Mouse (Mus musculus): ENCODE measurements around the gene Lyrm4. TPM values are rescaled to one million over a fixed set of nuclear protein-coding genes. Genes with fewer than 3 reads are reported as not detected.

Gene Lyrm4
- polyA plus RNA-seq, 1 experiment from 2014 or later, result 46.4 TPM

DNA sequence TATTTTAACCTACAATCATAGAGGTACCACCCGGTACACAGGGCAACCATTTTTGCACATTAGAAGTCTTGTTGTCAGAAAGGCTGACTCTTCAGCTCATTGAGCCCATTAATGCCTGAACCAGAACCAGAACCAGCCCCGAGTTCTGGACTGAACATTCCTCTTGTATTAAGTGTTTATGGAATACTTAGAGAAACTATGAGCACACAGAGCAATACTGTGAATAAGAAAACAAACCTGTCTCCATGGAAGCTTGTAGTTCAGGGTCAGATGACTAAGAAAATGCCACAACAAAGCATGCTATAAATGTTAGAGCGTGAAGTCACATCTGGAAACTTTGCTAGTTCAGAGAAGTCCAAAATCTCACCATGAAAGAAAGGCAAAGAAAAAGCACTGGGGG is 35.7 kb downstream of the Lyrm4 start:
- Histone ChIP-seq H3K9me3 (ENCODE audit: control insufficient read depth, low read length) (no peaks in the 10 kb centered on the region), H3K27ac (ENCODE audit: low read depth, low read length) (no peak overlapping the region), H3K27me3 (ENCODE audit: control insufficient read depth, insufficient read depth, low read length) (no peaks in the 10 kb centered on the region), H3K4me2 (ENCODE audit: low read depth, low read length) (no peak overlapping the region), H3K4me1 (ENCODE audit: control insufficient read depth, insufficient read depth, low read length) (no peaks in the 10 kb centered on the region), H3K4me3 (ENCODE audit: low read depth, low read length) (no peak overlapping the region), H3K9ac (replicated peaks; ENCODE audit: low read depth, low read length) (no peak overlapping the region), H3K36me3 (ENCODE audit: control insufficient read depth, insufficient read depth, low read length) (no peaks in the 10 kb centered on the region)
- WGBS, result 94% methylated on average over 3 of the region's 3 CpGs
- no peak for ATAC-seq (ENCODE audit: low read depth)

DNA sequence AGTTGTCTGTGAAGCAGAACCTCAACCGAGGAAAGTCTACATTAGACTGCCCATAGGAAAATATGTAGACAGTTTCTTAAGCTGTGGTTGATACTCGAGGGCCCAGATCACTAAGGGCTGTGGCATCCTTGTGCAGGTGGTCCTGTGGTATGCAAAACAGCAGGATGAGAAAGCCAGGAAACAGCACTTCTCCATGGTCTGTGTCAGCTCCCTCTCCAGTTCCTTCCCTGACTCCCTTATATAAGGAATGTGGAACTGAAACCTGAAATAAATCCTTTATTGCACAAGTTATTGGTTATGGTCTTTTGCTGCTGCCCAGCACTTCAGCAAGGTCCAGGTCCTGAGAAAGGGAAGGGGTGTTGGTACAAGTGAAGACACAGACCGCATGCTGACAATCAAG is 42.8 kb downstream of the Lyrm4 start:
- WGBS, result 87% methylated on average over 3 of the region's 3 CpGs
- ATAC-seq (ENCODE audit: low read depth), result no peak
- Histone ChIP-seq H3K9ac (replicated peaks; ENCODE audit: low read depth, low read length) (no peak overlapping the region), H3K4me3 (ENCODE audit: low read depth, low read length) (no peak overlapping the region), H3K9me3 (ENCODE audit: control insufficient read depth, low read length) (no peaks in the 10 kb centered on the region), H3K4me1 (ENCODE audit: control insufficient read depth, insufficient read depth, low read length) (no peaks in the 10 kb centered on the region), H3K27me3 (ENCODE audit: control insufficient read depth, insufficient read depth, low read length) (no peaks in the 10 kb centered on the region), H3K27ac (ENCODE audit: low read depth, low read length) (no peak overlapping the region), H3K36me3 (ENCODE audit: control insufficient read depth, insufficient read depth, low read length) (no peaks in the 10 kb centered on the region), H3K4me2 (ENCODE audit: low read depth, low read length) (no peak overlapping the region)

DNA sequence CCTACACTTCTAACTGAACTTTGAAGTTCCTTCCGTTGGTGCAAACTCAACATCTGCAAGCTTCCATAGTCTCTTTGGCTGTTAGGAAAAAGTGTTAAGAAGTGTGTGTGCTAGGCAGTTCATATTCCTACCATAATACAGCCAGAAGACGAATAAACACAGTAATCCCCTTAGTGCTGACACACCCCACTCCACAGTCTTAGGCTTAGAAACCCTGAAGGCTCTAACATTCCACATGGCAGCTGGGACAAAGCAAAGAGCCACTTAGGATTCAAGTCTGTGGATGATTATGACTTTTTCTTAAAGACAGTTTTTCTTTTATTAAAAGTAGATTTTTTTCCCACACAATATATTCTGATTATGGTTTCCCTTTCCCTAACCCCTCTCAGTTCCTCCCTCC is 50.6 kb downstream of the Lyrm4 start:
- no peaks in the 10 kb centered on the region for H3K27me3 ChIP-seq (ENCODE audit: control insufficient read depth, insufficient read depth, low read length)
- no peak for ATAC-seq (ENCODE audit: low read depth)
- H3K36me3 ChIP-seq (ENCODE audit: control insufficient read depth, insufficient read depth, low read length), result no peaks in the 10 kb centered on the region
- no peak overlapping the region for H3K4me2 ChIP-seq (ENCODE audit: low read depth, low read length)
- WGBS, result 90% methylated on average over 2 of the region's 2 CpGs
- H3K4me3 ChIP-seq (ENCODE audit: low read depth, low read length), result no peak overlapping the region
- H3K9me3 ChIP-seq (ENCODE audit: control insufficient read depth, low read length), result no peaks in the 10 kb centered on the region
- no peaks in the 10 kb centered on the region for H3K4me1 ChIP-seq (ENCODE audit: control insufficient read depth, insufficient read depth, low read length)
- no peak overlapping the region for H3K27ac ChIP-seq (ENCODE audit: low read depth, low read length)
- no peak overlapping the region for H3K9ac ChIP-seq (replicated peaks; ENCODE audit: low read depth, low read length)

DNA sequence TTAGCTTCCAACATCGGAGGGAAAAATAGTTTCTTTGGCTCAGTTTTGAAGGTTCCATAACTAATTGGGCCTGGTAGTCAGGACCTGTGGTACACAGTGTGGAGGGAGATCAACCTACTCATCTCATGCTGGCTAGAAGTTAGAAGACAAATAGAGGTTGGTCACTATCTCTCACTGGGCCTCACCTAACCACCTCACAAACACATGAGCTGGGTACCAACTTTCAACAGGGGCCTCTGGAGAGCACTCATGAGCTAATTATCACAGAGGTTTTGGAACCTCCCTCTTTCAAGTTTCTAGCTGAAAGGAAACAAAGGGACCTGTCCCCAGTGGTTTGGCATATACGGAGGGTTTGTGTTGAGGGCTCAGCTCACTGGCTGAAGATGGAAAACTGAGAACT is 59.8 kb downstream of the Lyrm4 start:
- Histone ChIP-seq H3K4me2 (ENCODE audit: low read depth, low read length) (no peak overlapping the region), H3K4me1 (ENCODE audit: control insufficient read depth, insufficient read depth, low read length) (no peaks in the 10 kb centered on the region), H3K27me3 (ENCODE audit: control insufficient read depth, insufficient read depth, low read length) (no peaks in the 10 kb centered on the region), H3K4me3 (ENCODE audit: low read depth, low read length) (no peak overlapping the region), H3K9ac (replicated peaks; ENCODE audit: low read depth, low read length) (no peak overlapping the region), H3K9me3 (ENCODE audit: control insufficient read depth, low read length) (no peaks in the 10 kb centered on the region), H3K36me3 (ENCODE audit: control insufficient read depth, insufficient read depth, low read length) (no peaks in the 10 kb centered on the region), H3K27ac (ENCODE audit: low read depth, low read length) (no peak overlapping the region)
- 74% methylated on average over 2 of the region's 2 CpGs for WGBS
- no peak for ATAC-seq (ENCODE audit: low read depth)

DNA sequence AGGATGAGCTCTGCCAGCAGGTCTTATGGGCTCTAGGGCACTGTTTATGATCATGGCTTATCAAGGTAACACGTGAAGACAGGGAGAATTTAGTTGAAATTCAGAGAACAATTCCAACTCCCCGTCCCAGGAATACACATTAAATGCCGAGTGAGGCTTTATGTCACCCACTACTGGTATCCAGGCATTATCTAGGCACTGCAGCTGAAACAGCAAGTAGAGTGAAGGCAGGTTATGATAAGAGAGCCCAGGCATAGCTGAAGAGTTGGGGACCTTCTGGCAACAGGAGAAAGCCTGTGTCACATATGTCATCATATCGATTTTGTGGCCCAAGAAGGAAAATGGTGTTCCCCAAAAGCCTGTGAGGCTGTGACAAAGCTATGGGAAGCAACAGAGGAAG is 60.4 kb downstream of the Lyrm4 start:
- H3K4me2 ChIP-seq (ENCODE audit: low read depth, low read length), result no peak overlapping the region
- no peaks in the 10 kb centered on the region for H3K36me3 ChIP-seq (ENCODE audit: control insufficient read depth, insufficient read depth, low read length)
- H3K4me1 ChIP-seq (ENCODE audit: control insufficient read depth, insufficient read depth, low read length), result no peaks in the 10 kb centered on the region
- H3K27me3 ChIP-seq (ENCODE audit: control insufficient read depth, insufficient read depth, low read length), result no peaks in the 10 kb centered on the region
- 93% methylated on average over 4 of the region's 4 CpGs for WGBS
- ATAC-seq (ENCODE audit: low read depth), result no peak
- no peaks in the 10 kb centered on the region for H3K9me3 ChIP-seq (ENCODE audit: control insufficient read depth, low read length)
- H3K27ac ChIP-seq (ENCODE audit: low read depth, low read length), result no peak overlapping the region
- no peak overlapping the region for H3K4me3 ChIP-seq (ENCODE audit: low read depth, low read length)
- H3K9ac ChIP-seq (replicated peaks; ENCODE audit: low read depth, low read length), result no peak overlapping the region

DNA sequence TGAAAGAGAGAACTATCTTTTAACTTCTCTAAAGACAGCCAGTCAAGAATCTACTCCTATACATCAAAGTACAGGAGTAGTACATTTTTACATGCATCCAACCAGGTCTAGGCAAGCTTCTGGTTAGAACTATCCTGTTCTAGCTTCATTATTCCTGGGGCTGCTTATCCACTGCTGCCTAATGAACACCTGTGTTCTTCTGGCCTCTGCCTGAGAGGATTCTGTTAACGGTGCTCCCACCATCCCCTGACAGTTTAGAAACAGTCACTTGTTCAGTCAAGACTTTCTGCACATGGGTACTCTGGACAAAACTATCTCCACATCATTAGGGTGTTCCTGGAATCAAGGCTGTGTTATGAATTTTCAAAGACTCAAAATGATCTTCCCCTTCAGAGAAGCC is 60.8 kb downstream of the Lyrm4 start:
- 97% methylated on average over 1 of the region's 1 CpGs for WGBS
- no peak for ATAC-seq (ENCODE audit: low read depth)
- Histone ChIP-seq H3K27ac (ENCODE audit: low read depth, low read length) (no peak overlapping the region), H3K4me1 (ENCODE audit: control insufficient read depth, insufficient read depth, low read length) (no peaks in the 10 kb centered on the region), H3K4me2 (ENCODE audit: low read depth, low read length) (no peak overlapping the region), H3K9me3 (ENCODE audit: control insufficient read depth, low read length) (no peaks in the 10 kb centered on the region), H3K4me3 (ENCODE audit: low read depth, low read length) (no peak overlapping the region), H3K36me3 (ENCODE audit: control insufficient read depth, insufficient read depth, low read length) (no peaks in the 10 kb centered on the region), H3K9ac (replicated peaks; ENCODE audit: low read depth, low read length) (no peak overlapping the region), H3K27me3 (ENCODE audit: control insufficient read depth, insufficient read depth, low read length) (no peaks in the 10 kb centered on the region)

DNA sequence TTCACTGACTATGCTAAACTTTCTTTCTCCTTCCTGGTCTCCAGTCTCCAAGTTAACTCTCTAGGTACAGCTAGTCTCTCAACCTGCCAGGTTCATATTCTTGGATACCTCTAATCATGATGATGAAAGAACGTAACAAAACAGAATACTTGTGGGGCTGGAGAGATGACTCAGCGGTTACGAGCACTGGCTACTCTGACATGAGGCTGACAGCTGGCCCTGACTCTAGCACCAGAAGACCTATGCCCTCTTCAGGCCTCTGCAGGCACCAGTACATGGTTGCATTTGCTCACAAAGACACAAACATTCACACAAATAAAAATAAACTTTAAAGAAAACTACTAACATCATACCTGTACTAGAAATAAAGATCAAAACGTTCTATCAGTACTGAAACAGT is 81.8 kb downstream of the Lyrm4 start:
- no peak overlapping the region for H3K27ac ChIP-seq (ENCODE audit: low read depth, low read length)
- H3K36me3 ChIP-seq (ENCODE audit: control insufficient read depth, insufficient read depth, low read length), result no peaks in the 10 kb centered on the region
- ATAC-seq (ENCODE audit: low read depth), result no peak
- H3K4me3 ChIP-seq (ENCODE audit: low read depth, low read length), result no peak overlapping the region
- no peaks in the 10 kb centered on the region for H3K27me3 ChIP-seq (ENCODE audit: control insufficient read depth, insufficient read depth, low read length)
- no peak overlapping the region for H3K9ac ChIP-seq (replicated peaks; ENCODE audit: low read depth, low read length)
- H3K4me2 ChIP-seq (ENCODE audit: low read depth, low read length), result no peak overlapping the region
- WGBS, result 89% methylated on average over 4 of the region's 4 CpGs
- no peaks in the 10 kb centered on the region for H3K9me3 ChIP-seq (ENCODE audit: control insufficient read depth, low read length)
- no peaks in the 10 kb centered on the region for H3K4me1 ChIP-seq (ENCODE audit: control insufficient read depth, insufficient read depth, low read length)

DNA sequence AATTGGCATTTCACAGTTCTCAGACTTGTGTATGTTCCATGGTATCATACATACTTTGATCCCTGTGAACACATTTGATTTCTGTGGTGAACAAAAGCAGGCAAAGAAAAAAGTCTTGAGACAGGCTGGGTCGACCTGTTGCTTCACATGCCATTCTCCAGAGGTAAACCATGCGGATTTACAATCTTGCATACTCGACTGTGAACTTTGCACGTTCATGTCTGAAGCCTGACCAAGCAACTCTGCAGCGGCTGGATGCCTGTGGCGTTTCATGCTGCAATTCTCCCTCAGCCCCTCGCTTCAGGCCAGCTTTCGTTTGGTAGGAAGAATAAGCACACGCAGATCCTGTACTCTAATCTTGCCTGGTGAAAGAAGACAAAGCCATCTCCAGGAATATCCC is 85.4 kb downstream of the Lyrm4 start:
- no peaks in the 10 kb centered on the region for H3K4me1 ChIP-seq (ENCODE audit: control insufficient read depth, insufficient read depth, low read length)
- H3K9me3 ChIP-seq (ENCODE audit: control insufficient read depth, low read length), result no peaks in the 10 kb centered on the region
- no peaks in the 10 kb centered on the region for H3K36me3 ChIP-seq (ENCODE audit: control insufficient read depth, insufficient read depth, low read length)
- H3K4me2 ChIP-seq (ENCODE audit: low read depth, low read length), result no peak overlapping the region
- H3K9ac ChIP-seq (replicated peaks; ENCODE audit: low read depth, low read length), result no peak overlapping the region
- no peak overlapping the region for H3K4me3 ChIP-seq (ENCODE audit: low read depth, low read length)
- no peaks in the 10 kb centered on the region for H3K27me3 ChIP-seq (ENCODE audit: control insufficient read depth, insufficient read depth, low read length)
- no peak overlapping the region for H3K27ac ChIP-seq (ENCODE audit: low read depth, low read length)
- no peak for ATAC-seq (ENCODE audit: low read depth)
- 87% methylated on average over 9 of the region's 9 CpGs for WGBS

DNA sequence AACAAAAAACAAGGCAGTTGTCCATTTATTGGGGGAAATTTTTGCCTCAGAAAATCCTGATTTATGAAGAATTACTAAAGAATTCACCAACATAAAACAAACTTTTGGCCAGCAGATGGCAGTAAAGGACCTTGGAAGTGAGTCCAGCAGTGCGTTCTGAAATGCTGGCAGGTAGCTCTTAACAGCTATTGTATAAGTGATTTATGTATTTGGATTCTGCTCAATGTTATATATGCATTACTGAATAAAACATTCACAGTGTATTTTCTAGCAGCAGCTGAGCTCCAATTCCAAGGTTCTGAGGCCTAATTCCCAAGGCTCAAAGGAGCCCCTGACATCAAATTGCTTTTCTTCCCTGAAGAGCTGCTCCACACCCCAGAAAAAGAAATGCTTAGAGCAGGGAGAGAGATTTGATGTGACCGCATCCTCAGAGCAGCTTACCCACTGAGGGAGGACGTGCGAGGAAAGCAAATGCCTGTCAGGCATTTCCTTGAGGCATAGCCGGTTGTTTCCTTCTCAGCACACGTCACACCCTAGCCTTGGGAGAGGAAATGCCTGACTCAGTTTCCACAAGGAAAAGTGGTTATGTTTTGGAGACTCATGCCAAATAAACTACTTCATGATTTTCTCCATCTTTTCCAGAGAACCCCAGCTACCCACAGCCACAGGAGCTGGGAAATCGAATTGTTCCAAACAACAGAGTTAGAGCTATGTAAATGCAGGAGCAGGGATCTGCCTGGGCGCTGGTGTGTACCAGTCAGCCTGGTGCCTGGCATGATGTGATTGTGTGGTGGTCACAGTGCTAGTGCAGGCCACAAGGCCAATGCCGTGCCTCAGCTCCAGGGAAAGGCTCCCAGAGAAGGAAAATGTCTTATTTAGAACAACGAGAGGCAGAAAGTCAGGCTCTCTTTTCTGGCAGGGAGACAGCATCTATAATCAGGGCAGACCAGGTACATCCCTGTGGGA is 97.7 kb downstream of the Lyrm4 start:
- no peak overlapping the region for H3K4me3 ChIP-seq (ENCODE audit: low read depth, low read length)
- WGBS, result 31% methylated on average over 10 of the region's 10 CpGs
- peaks cover 21% of the 10 kb centered on the region for H3K4me1 ChIP-seq (ENCODE audit: control insufficient read depth, insufficient read depth, low read length)
- peak overlapping the region; percentile 25; the same call in 1 of the 2 replicates for H3K9ac ChIP-seq (replicated peaks; ENCODE audit: low read depth, low read length)
- peak; percentile 90 for ATAC-seq (ENCODE audit: low read depth)
- H3K4me2 ChIP-seq (ENCODE audit: low read depth, low read length), result no peak overlapping the region
- H3K27ac ChIP-seq (ENCODE audit: low read depth, low read length), result peak overlapping the region; percentile 87
- no peaks in the 10 kb centered on the region for H3K9me3 ChIP-seq (ENCODE audit: control insufficient read depth, low read length)
- H3K36me3 ChIP-seq (ENCODE audit: control insufficient read depth, insufficient read depth, low read length), result no peaks in the 10 kb centered on the region
- no peaks in the 10 kb centered on the region for H3K27me3 ChIP-seq (ENCODE audit: control insufficient read depth, insufficient read depth, low read length)

Data from neural tube, embryonic 14.5 days (tissue).